ENCODE assay signal across 18 mouse cellular contexts in the genomic region with DNA sequence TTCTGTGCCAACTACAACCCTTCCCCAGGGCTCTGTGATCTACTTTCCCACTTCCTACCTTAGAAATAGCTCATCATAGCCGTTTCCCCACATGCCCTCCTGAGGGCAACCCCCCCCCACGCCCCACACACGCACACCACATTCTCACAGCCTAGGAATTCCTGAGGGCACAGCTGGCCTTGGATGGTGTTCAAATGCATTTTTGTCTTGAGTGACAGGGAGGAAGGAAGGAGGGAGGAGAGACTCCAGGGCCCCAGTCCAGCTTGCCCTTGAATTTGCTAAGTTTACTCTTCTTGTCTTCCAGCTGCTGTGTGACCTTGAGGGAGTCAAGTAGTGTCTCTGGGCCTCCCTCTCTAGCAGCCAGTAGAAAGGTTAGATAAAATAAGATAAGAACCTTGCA. TPM values are rescaled to one million over a fixed set of nuclear protein-coding genes. Genes with fewer than 3 reads are reported as not detected.
DNase-seq lines count a peak whose midpoint lies in the region; ATAC-seq and TF ChIP-seq lines count a peak whose summit lies in the region.
"Had no signal": no experiment of that assay in that cellular context is flagged by ENCODE, and none has a peak within 500 bp of the region (broad histone marks: within the 10 kb centered on the region; RNA-seq: fewer than 3 reads in every experiment).

No protein-coding gene starts in this region.

- no peaks in the 10 kb centered on the region for H3K36me3 ChIP-seq in kidney, embryonic 15.5 days
- H3K36me3 ChIP-seq in C2C12 (ENCODE audit: control insufficient read depth, insufficient read depth), result no peaks in the 10 kb centered on the region
- H3K36me3 ChIP-seq: hindbrain, embryonic 10.5 days; midbrain, embryonic 13.5 days had no signal

- no peak overlapping the region for H3ac ChIP-seq in C2C12 (ENCODE audit: control insufficient read depth, insufficient read length, low read depth)

- no peak overlapping the region for H3K9ac ChIP-seq in kidney, embryonic 15.5 days
- H3K9ac ChIP-seq: midbrain, embryonic 13.5 days had no signal

- H3K27me3 ChIP-seq in kidney, embryonic 15.5 days, result no peaks in the 10 kb centered on the region; the same call in 1 of the 2 replicates
- H3K27me3 ChIP-seq in C2C12 (ENCODE audit: control insufficient read depth, insufficient read depth, insufficient read length), result no peaks in the 10 kb centered on the region
- H3K27me3 ChIP-seq: midbrain, embryonic 13.5 days had no signal

- WGBS in kidney, embryonic 15.5 days, result 35% methylated on average over 3 of the region's 3 CpGs

- no peak overlapping the region for H3K4me3 ChIP-seq in kidney, embryonic 15.5 days (replicated peaks)
- H3K4me3 ChIP-seq in C2C12 (ENCODE audit: insufficient read depth, poor library complexity, severe bottlenecking), result no peak overlapping the region
- H3K4me3 ChIP-seq: erythroblast, embryonic 14.5 days; hindbrain, embryonic 10.5 days; midbrain, embryonic 13.5 days had no signal

- H3K79me2 ChIP-seq in C2C12 (ENCODE audit: control insufficient read depth, insufficient read depth), result no peaks in the 10 kb centered on the region

- no peak for ATAC-seq in kidney, embryonic 15.5 days (replicated peaks; ENCODE audit: low FRiP score)
- no peak for ATAC-seq in megakaryocyte-erythroid progenitor cell, adult 5-6 weeks (replicated peaks; ENCODE audit: low FRiP score, low TSS enrichment, poor library complexity, severe bottlenecking)
- ATAC-seq: inflammation-experienced regulatory T-cells, adult 6 months; midbrain, embryonic 13.5 days had no signal

- H3K4me2 ChIP-seq in kidney, embryonic 15.5 days, result no peak overlapping the region
- H3K4me2 ChIP-seq: liver, embryonic 11.5 days; midbrain, embryonic 13.5 days had no signal

- no peaks in the 10 kb centered on the region for H3K79me3 ChIP-seq in C2C12 (ENCODE audit: low read depth)

- DNase-seq in adrenal gland, adult 2 months, result peak; percentile 45
- DNase-seq in adrenal gland, adult 8-10 months, result no peak
- peak; percentile 18 to 24 for DNase-seq in kidney, postnatal 36 days
- DNase-seq in ZHBTc4 (ENCODE audit: low read depth, low spot score), result peak; percentile 78
- DNase-seq in adipocyte (ENCODE audit: low spot score), result no peak
- DNase-seq: adrenal gland, postnatal 25 days; cerebellum, adult 9-11 months; gastrocnemius, postnatal 25 days; right cerebral cortex, postnatal 14 days; thymus, postnatal 4 days had no signal

- no peaks in the 10 kb centered on the region for H3K9me3 ChIP-seq in kidney, embryonic 15.5 days (replicated peaks)
- H3K9me3 ChIP-seq: hindbrain, embryonic 10.5 days; midbrain, embryonic 13.5 days had no signal

- H3K4me1 ChIP-seq in kidney, embryonic 15.5 days, result peaks cover 4% of the 10 kb centered on the region; the same call in 1 of the 2 replicates

- H3K27ac ChIP-seq in kidney, embryonic 15.5 days, result no peak overlapping the region
- H3K27ac ChIP-seq: hindbrain, embryonic 10.5 days; midbrain, embryonic 13.5 days had no signal

- TF ChIP-seq CTCF in C2C12 (IDR thresholded peaks at IDR 0.05; ENCODE audit: control insufficient read depth, insufficient read depth, insufficient read length), result no peak

TF ChIP-seq in C2C12, 6 proteins besides CTCF, POLR2A, EP300 and RAD21:
- no peak for TF ChIP-seq MAX (IDR thresholded peaks at IDR 0.05)
- peak; percentile 77 for TF ChIP-seq MYOD1 (IDR thresholded peaks at IDR 0.05; ENCODE audit: control insufficient read depth, insufficient read length, low read depth)
- peak; percentile 4 for TF ChIP-seq CEBPB (IDR thresholded peaks at IDR 0.05; ENCODE audit: low read depth)

RNA-seq across cellular contexts. Expression of a gene that starts 17.2 kb away (rescaled TPM):
- total RNA-seq in adrenal gland, adult 2 months (2021), result 1 to 10 TPM; 1.9 to 3.1 TPM
- polyA plus RNA-seq in adrenal gland, adult 2 months (2012; rRNA removed), result 6.2 and 6.5 TPM in 2 replicates
- 1 to 10 TPM; 4.0 to 4.5 (median 4.2) TPM for total RNA-seq in adrenal gland, adult 8-10 months (2022)
- polyA plus RNA-seq in kidney, embryonic 15.5 days (2015; fragmentation: Nextera tagmentation; extraction: Ambion mirVana), result 0.32 and 0.34 TPM in 2 replicates
- polyA plus RNA-seq in C2C12 (2012; fragmentation: generic; extraction: Trizol), result 19.2 TPM
- total RNA-seq in megakaryocyte-erythroid progenitor cell, adult 5-6 weeks (2014; fragmentation: Nextera tagmentation), result not detected in 2 replicates
- total RNA-seq in megakaryocyte-erythroid progenitor cell, adult 5-6 weeks (2017), result not detected in 2 replicates
- polyA plus RNA-seq: inflammation-experienced regulatory T-cells, adult 6 months had no signal

Comparison
In these comparisons a context has a peak if more than half of its experiments do, and no peak if none do; other contexts are left out.
1. DNase-seq: peak in adrenal gland, adult 2 months (single experiment), kidney, postnatal 36 days (2 of 2) and ZHBTc4 (single experiment); none in adrenal gland, adult 8-10 months (single experiment) and adipocyte (single experiment).